Mouse (Mus musculus): ENCODE data around the gene Zmynd10.

- TF ChIP-seq CTCF (IDR thresholded peaks at IDR 0.05; ENCODE audit: extremely low read depth, insufficient read depth, insufficient read length, insufficient replicate concordance) (no peak), POLR2A (IDR thresholded peaks at IDR 0.05; ENCODE audit: low read depth, low read length) (no peak)
Measured at GRCm38 (mm10) chr9:107547957-107548356, 859 bp downstream of the Zmynd10 start.
